Mouse (Mus musculus) gastrocnemius, postnatal 25 days (tissue): ENCODE measurements around the gene Hapln3. TPM values are rescaled to one million over a fixed set of nuclear protein-coding genes. Genes with fewer than 3 reads are reported as not detected.

ENCODE experiments used
- DNase-seq: peaks from one replicate; pipeline ENCODE4 v3.0.0; 2022
- long read RNA-seq, 2 experiments: library from polyadenylated mRNA; stranded (forward); transcript quantifications; one replicate each; pipeline ENCODE4 v2.0.0; 2021
- total RNA-seq, 2 experiments: library from RNA; stranded (reverse); gene quantifications; 1 replicate in 1 of 2; 2 replicates in 1 of 2; pipeline ENCODE4 v1.2.3; 2021

Hapln3 gene
- total RNA-seq: under 1 TPM; 0.18 to 0.54 TPM
- long read RNA-seq, experiment 1, partial matches to known transcripts: 1 of 1 reads
- long read RNA-seq, experiment 1, other reads (novel, unspliced or antisense): 0 of 1 reads
- long read RNA-seq, experiment 2, partial matches to known transcripts: 0 of 1 reads
- long read RNA-seq, experiment 2, other reads (novel, unspliced or antisense): 0 of 1 reads

- no peak for DNase-seq
Measured at GRCm38 (mm10) chr7:79130843-79131444, at the start of gene Hapln3. TSS of gene Hapln3 (minus strand) at chr7:79131018.

GRCm38 (mm10) chr7:79173800-79174199 is 43.0 kb upstream of the Hapln3 start:
- DNase-seq: no peak

GRCm38 (mm10) chr7:79171782-79172181 is 41.0 kb upstream of the Hapln3 start:
- no peak for DNase-seq

- no peak for DNase-seq
Measured at GRCm38 (mm10) chr7:79167006-79167562, 36.3 kb upstream of the Hapln3 start.

- no peak for DNase-seq
Measured at GRCm38 (mm10) chr7:79159406-79159805, 28.6 kb upstream of the Hapln3 start.

GRCm38 (mm10) chr7:79149522-79149921 is 18.7 kb upstream of the Hapln3 start:
- DNase-seq: no peak

GRCm38 (mm10) chr7:79148711-79149266 is 18.0 kb upstream of the Hapln3 start, which contains the start of gene Mfge8:
TSS of gene Mfge8 (minus strand) at chr7:79149060.
- DNase-seq: peak; percentile 91

GRCm38 (mm10) chr7:79147931-79148653 is 17.3 kb upstream of the Hapln3 start:
- DNase-seq: no peak

- DNase-seq: peak; percentile 38
Measured at GRCm38 (mm10) chr7:79147011-79147837, 16.4 kb upstream of the Hapln3 start.

GRCm38 (mm10) chr7:79140897-79141296 is 10.1 kb upstream of the Hapln3 start:
- no peak for DNase-seq

- DNase-seq: no peak
Measured at GRCm38 (mm10) chr7:79139891-79140591, 9.2 kb upstream of the Hapln3 start.

GRCm38 (mm10) chr7:79139328-79139824 is 8.6 kb upstream of the Hapln3 start:
- no peak for DNase-seq

- no peak for DNase-seq
Measured at GRCm38 (mm10) chr7:79133391-79133790, 2.6 kb upstream of the Hapln3 start.

GRCm38 (mm10) chr7:79130385-79130784 is 433 bp downstream of the Hapln3 start:
- DNase-seq: no peak

GRCm38 (mm10) chr7:79129883-79130282 is 935 bp downstream of the Hapln3 start:
- no peak for DNase-seq

GRCm38 (mm10) chr7:79123465-79123864 is 7.4 kb downstream of the Hapln3 start:
- no peak for DNase-seq

- DNase-seq: no peak
Measured at GRCm38 (mm10) chr7:79113848-79114247, 17.0 kb downstream of the Hapln3 start.

- DNase-seq: no peak
Measured at GRCm38 (mm10) chr7:79096492-79096891, 34.3 kb downstream of the Hapln3 start.

- DNase-seq: no peak
Measured at GRCm38 (mm10) chr7:79089111-79089510, 41.7 kb downstream of the Hapln3 start.

GRCm38 (mm10) chr7:79080572-79081399 is 50.0 kb downstream of the Hapln3 start:
- DNase-seq: no peak
